Mouse (Mus musculus) heart, adult 2 months (tissue): ENCODE data around the gene Ptpre. TPM values are rescaled to one million over a fixed set of nuclear protein-coding genes. Genes with fewer than 3 reads are reported as not detected.
A peak's percentile ranks its signal among the peaks of the same experiment; 100 is the strongest.

Experiments
- DNase-seq, 2 experiments: peaks; one replicate each; pipeline ENCODE4 v3.0.0; 2021
- H3K27ac ChIP-seq: fragments of 200-600 bp; 2 replicates; pipeline ENCODE4 v1.8.1; 2022
- H3K27me3 ChIP-seq: fragments of 200-500 bp; 2 replicates; pipeline ENCODE4 v1.6.1; 2012; ENCODE audit warnings: mild to moderate bottlenecking, low read length, inconsistent platforms, mixed read lengths; ENCODE audit not compliant: control insufficient read depth, insufficient read depth
- H3K36me3 ChIP-seq: fragments of 200-500 bp; 2 replicates; pipeline ENCODE4 v1.6.1; 2012; ENCODE audit warnings: low read length, inconsistent platforms; ENCODE audit not compliant: control insufficient read depth, insufficient read depth
- H3K4me1 ChIP-seq: fragments of 200-500 bp; 2 replicates; pipeline ENCODE4 v1.6.1; 2011; ENCODE audit warnings: low read length; ENCODE audit not compliant: control insufficient read depth, insufficient read depth
- H3K4me3 ChIP-seq: fragments of 200-600 bp; 2 replicates; pipeline ENCODE4 v1.8.1; 2022
- H3K79me2 ChIP-seq: fragments of 200-500 bp; replicated peaks from 2 replicates; pipeline ENCODE4 v1.6.1; 2012; ENCODE audit warnings: mild to moderate bottlenecking, inconsistent platforms, low read length, moderate library complexity, mixed read lengths; ENCODE audit not compliant: control insufficient read depth, insufficient read depth
- H3K9ac ChIP-seq: fragments of 200-500 bp; 2 replicates; pipeline ENCODE4 v1.6.1; 2012; ENCODE audit warnings: low read depth, mild to moderate bottlenecking, control low read depth, inconsistent platforms, low read length, mixed read lengths
- CTCF ChIP-seq: fragments of 200-600 bp; IDR thresholded peaks from 2 replicates; pipeline ENCODE4 v1.8.1; 2022; ENCODE audit warnings: antibody characterized with exemption, mild to moderate bottlenecking, moderate library complexity
- EP300 ChIP-seq: fragments of 200-500 bp; IDR thresholded peaks from 2 replicates; pipeline ENCODE4 v1.6.1; 2011; ENCODE audit warnings: low read depth, low read length, control low read depth; ENCODE audit not compliant: insufficient read depth
- POLR2A ChIP-seq: fragments of 200-500 bp; IDR thresholded peaks from 2 replicates; pipeline ENCODE4 v1.6.1; 2011; ENCODE audit warnings: mild to moderate bottlenecking, low read depth, low read length, control low read depth; ENCODE audit not compliant: insufficient read depth
- WGBS: fragments of 180-500 bp; shearing (Covaris S2); methylation state at CpG from one replicate; pipeline ENCODE4 v1.1.7; 2018; 5-methylcytosine and 5-hydroxymethylcytosine counted together
- intact Hi-C: fragments of 180-260 bp; cut with DNase I; formaldehyde crosslinking; loops from one replicate; pipeline ENCODE4 v1.15.1; 2025
- polyA plus RNA-seq: library from polyadenylated mRNA; depleted of rRNA; stranded (reverse); fragments of >200 nt; gene quantifications from 2 replicates; pipeline ENCODE4 v1.2.3, GENCODE M21; 2012
- total RNA-seq, 2 experiments: library from RNA; stranded (reverse); gene quantifications; 2 replicates each; pipeline ENCODE4 v1.2.3; 2021

Gene Ptpre
- total and polyA plus RNA-seq, 3 experiments: 2.8 to 4.1 (median 3.1) TPM

GRCm38 (mm10) chr7:135713326-135713725, 176.0 kb downstream of the Ptpre start:
- no peak overlapping the region for H3K9ac ChIP-seq
- no peak overlapping the region for H3K4me3 ChIP-seq
- WGBS: 87% methylated on average over 8 of the region's 8 CpGs
- H3K79me2 ChIP-seq: 0 out of 2 replicates have a peak, but pooled peaks cover 3% of the 10 kb centered on the region
- H3K27ac ChIP-seq: no peak overlapping the region
- TF ChIP-seq CTCF (no peak), POLR2A (no peak), EP300 (no peak)
- DNase-seq: no peak
- H3K36me3 ChIP-seq: no peaks in the 10 kb centered on the region
- H3K27me3 ChIP-seq: no peaks in the 10 kb centered on the region
- intact Hi-C loops: no loop called here
- no peaks in the 10 kb centered on the region for H3K4me1 ChIP-seq

- no peaks in the 10 kb centered on the region for H3K36me3 ChIP-seq
- H3K9ac ChIP-seq: no peak overlapping the region
- TF ChIP-seq EP300: no peak
- TF ChIP-seq POLR2A: no peak
- no peak for TF ChIP-seq CTCF
- H3K4me3 ChIP-seq: no peak overlapping the region
- intact Hi-C loops: loop anchor here (5.0 kb wide), 1 partner anchor 33 kb away; no protein-coding TSS in a partner anchor
- H3K4me1 ChIP-seq: no peaks in the 10 kb centered on the region
- no peak overlapping the region for H3K27ac ChIP-seq
- no peak for DNase-seq
- no peaks in the 10 kb centered on the region for H3K27me3 ChIP-seq
- 0 out of 2 replicates have a peak, but pooled peaks cover 3% of the 10 kb centered on the region for H3K79me2 ChIP-seq
- 21% methylated on average over 7 of the region's 7 CpGs for WGBS
Measured at GRCm38 (mm10) chr7:135715166-135715565, 177.9 kb downstream of the Ptpre start.

DNA sequence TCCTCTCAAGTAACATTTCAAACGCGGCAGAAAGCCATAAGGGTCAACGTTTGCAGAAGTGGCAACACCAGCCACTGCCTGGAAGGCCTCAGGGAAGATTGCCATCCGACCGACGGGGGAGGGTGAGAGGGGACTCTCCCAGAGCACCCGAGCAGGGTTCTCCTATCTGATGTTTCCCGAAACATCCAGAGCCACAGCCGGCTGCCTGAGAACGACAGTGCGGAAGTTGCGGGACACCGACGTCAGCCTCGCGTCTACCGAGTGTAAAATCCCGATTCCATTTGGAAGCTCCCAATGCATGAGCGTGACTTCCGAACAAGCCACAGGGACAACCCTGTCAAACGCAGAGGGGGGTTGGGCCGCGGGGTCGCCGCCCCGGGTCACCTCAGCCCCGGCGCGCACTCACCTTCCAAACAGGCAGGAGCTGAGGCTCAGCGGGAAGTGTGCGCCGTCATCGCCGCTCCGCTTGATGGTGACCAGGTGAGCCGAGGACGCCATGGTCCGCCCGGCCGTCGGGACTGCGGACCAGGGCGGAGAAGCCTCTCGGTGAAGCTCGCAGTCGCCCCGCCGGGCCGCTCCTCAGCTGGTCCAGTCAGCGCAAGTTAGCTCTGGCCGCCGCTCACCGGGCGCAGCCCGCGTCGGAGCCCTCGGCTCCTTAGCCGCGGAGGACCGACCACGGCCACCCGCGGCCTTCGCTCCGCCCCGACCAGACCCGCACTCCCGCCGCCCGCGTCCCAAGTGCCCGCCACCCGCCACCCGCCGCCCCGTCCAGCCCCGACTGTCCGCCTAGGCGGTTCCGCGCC, 178.6 kb downstream of the Ptpre start, which contains the start of gene Mki67:
Mki67 (minus strand) TSS at position 720 of the 803 bp plus-strand sequence.
- Histone ChIP-seq H3K27me3 (no peaks in the 10 kb centered on the region), H3K9ac (peak within 1 kb of the TSS; percentile 61), H3K4me1 (no peaks in the 10 kb centered on the region), H3K27ac (peak within 1 kb of the TSS; percentile 73), H3K36me3 (no peaks in the 10 kb centered on the region), H3K79me2 (0 out of 2 replicates have a peak, but pooled peaks cover 3% of the 10 kb centered on the region), H3K4me3 (peak within 1 kb of the TSS; percentile 72)
- TF ChIP-seq POLR2A (no peak), EP300 (no peak), CTCF (no peak)
- WGBS: under 1% methylated on average over 81 of the region's 82 CpGs
- peak; percentile 13 to 30 for DNase-seq
- intact Hi-C loops: loop anchor here (5.0 kb wide), 1 partner anchor 34 kb away; no protein-coding TSS in a partner anchor

DNA sequence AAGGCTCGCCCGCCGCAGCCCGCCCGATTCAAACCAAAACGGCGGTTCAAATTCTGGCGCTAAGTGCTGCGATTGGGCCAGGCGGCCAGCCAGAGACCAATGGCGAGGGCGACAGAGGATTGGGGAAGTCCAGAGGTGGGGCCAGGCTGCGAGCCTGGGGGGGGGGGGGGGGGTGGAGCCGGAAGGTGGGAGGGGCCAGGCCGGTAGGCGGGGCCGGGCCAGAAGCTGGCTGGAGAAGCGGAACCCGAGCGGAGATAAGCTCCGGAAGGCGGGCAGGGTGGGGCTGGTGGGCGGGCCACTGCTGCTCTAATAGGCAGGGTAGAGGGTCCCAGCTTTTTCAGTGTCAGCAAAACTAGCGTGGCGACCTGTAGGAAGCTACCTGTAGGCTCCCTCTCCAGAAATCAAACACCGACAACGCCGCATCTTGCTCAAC, 179.2 kb downstream of the Ptpre start:
- under 1% methylated on average over 27 of the region's 28 CpGs for WGBS

DNA sequence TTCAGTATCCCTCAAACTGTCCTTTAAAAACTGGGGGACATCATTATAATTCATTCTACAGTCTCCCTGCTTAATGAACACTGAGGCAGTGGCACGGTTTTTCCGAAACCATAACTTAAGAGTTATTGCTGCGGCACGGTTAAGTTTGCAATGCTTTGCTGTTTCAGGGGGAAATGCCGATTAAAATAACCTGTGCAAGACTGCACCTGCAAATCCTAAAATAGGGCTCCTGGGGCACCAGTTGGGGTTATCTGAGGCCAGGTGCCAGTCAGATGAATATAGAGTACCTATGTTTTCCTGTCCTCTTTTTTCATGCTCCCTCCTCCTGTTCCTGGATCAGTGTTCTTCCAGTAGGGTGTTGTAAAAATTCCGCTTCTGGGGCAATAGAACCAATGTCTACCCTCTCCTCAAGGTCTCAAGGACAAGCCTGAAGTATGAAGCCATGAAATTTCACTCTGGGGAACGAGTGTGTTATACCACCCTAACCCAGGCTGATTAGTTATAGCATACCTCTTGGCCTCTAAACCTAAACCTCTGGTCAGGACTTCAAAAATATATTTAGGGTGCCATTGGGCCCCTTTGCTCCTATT, 179.8 kb downstream of the Ptpre start:
- H3K36me3 ChIP-seq: no peaks in the 10 kb centered on the region
- WGBS: 61% methylated on average over 7 of the region's 7 CpGs
- intact Hi-C loops: loop anchor here (5.0 kb wide), 1 partner anchor 35 kb away; no protein-coding TSS in a partner anchor
- no peak for TF ChIP-seq POLR2A
- TF ChIP-seq EP300: no peak
- TF ChIP-seq CTCF: no peak
- DNase-seq: no peak
- H3K9ac ChIP-seq: peak overlapping the region; percentile 50; the same call in 1 of the 2 replicates
- H3K4me3 ChIP-seq: peak overlapping the region; percentile 64
- peak overlapping the region; percentile 73 for H3K27ac ChIP-seq
- H3K79me2 ChIP-seq: 0 out of 2 replicates have a peak, but pooled peaks cover 3% of the 10 kb centered on the region
- H3K4me1 ChIP-seq: no peaks in the 10 kb centered on the region; the same call in 1 of the 2 replicates
- H3K27me3 ChIP-seq: no peaks in the 10 kb centered on the region

More for the DNA sequence above, 179.2 kb downstream of the Ptpre start:
- peak; percentile 87 to 90 for DNase-seq
- H3K4me3 ChIP-seq: peak overlapping the region; percentile 72
- H3K27ac ChIP-seq: peak overlapping the region; percentile 73
- H3K27me3 ChIP-seq: no peaks in the 10 kb centered on the region
- no peaks in the 10 kb centered on the region for H3K4me1 ChIP-seq
- intact Hi-C loops: loop anchor here (5.0 kb wide), 1 partner anchor 34 kb away; no protein-coding TSS in a partner anchor
- no peaks in the 10 kb centered on the region for H3K36me3 ChIP-seq
- 0 out of 2 replicates have a peak, but pooled peaks cover 3% of the 10 kb centered on the region for H3K79me2 ChIP-seq
- peak overlapping the region; percentile 50; the same call in 1 of the 2 replicates for H3K9ac ChIP-seq
- TF ChIP-seq EP300 (no peak), POLR2A (no peak), CTCF (no peak)
